Mouse (Mus musculus) spleen, embryonic (tissue): ENCODE results near the gene Fbxw9.
"Not testable (repeated sequence)": the region's sequence is repeated elsewhere in the genome, so short reads cannot be mapped to it uniquely, and the experiment has no call there.

ENCODE experiments used
- CTCF ChIA-PET: fragments of 350-600 bp; sonication (Branson Sonifier 250); formaldehyde crosslinking; loops from one replicate; lab custom pipeline; 2022; lab: Charles Lee

Gene Fbxw9

GRCm38 (mm10) chr8:85082169-85082568 lies 22.3 kb downstream of the Fbxw9 start:
- CTCF ChIA-PET: not testable (repeated sequence)

GRCm38 (mm10) chr8:85083108-85083813 lies 23.4 kb downstream of the Fbxw9 start, which contains the start of gene Man2b1:
Man2b1 (plus strand) TSS chr8:85083270.
- CTCF ChIA-PET: interaction anchor here (0.5 to 1.0 kb wide), 2 partner anchors 108 to 109 kb away, joined by 3 read pairs; no protein-coding TSS in a partner anchor

GRCm38 (mm10) chr8:85084633-85085032 lies 24.8 kb downstream of the Fbxw9 start:
- CTCF ChIA-PET: interaction anchor here (1.2 kb wide), 1 partner anchor 17 kb away, joined by 3 read pairs; the partner anchor contains the start of gene Gm5741

- CTCF ChIA-PET: interaction anchor here (0.6 to 1.2 kb wide), 3 partner anchors 33 to 1435 kb away, joined by 3 to 4 read pairs (median 4); no protein-coding TSS in a partner anchor
Observed at GRCm38 (mm10) chr8:85086238-85086637, 26.4 kb downstream of the Fbxw9 start.

DNA sequence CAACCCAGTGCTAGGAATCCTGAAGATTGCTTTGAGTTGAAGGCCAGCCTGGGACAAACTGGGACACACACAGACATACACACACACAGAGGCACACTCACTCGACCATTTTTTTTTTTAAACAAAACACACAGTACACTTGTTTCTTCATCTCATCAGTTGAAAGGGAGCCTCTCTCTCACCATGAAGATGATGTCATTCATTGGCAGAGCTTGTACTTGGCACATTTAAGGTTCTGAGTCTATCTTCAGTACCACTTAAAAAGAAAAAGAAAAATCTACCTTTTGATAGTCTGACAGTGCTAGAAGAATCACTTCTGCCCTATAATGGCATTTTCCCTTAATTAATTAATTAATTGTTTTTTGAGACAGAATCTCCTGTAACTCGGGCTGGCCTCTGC lies 28.9 kb downstream of the Fbxw9 start:
- CTCF ChIA-PET: interaction anchor here (1.0 kb wide), 1 partner anchor 17 kb away, joined by 3 read pairs; no protein-coding TSS in a partner anchor

DNA sequence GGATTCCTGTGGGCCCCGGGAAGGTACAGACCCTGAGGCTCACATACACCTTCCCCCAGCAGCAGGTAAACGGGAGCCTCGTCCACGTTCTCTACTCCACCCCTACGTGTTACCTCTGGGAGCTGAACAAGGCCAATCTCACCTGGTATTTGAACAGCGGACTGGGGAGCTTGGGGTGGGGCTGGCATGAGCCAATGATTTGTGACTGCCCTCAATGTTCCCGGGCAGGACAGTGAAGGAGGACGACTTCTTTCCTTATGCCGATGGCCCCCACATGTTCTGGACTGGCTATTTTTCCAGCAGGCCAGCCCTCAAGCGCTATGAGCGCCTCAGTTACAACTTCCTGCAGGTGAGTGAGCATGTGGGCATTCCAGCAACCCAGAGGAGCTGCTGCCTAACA lies 31.0 kb downstream of the Fbxw9 start:
- CTCF ChIA-PET: no interaction called here

DNA sequence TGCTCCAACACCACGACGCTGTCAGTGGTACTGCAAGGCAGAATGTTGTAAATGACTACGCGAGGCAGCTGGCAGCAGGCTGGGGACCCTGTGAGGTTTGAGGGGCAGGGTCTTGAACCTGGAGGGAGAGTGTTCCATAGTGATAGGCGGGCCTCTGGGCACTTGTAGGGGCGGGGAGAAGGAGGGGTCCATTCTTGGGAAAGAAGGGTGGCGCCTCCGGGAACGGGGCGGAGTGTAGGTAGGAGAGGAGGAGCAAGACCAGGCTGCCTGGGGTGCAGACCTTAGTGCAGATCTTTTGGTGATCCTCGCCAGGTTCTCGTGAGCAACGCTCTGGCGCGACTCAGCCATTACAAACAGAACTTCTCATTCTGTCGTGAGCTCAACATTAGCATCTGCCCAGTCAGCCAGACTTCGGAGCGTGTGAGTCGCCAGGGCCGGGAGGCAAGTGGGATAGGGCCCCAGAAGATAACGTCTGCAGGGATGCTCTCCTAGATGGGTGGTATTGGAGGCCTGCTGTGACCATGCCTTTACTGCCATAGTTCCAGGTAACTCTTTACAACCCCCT lies 31.8 kb downstream of the Fbxw9 start:
- CTCF ChIA-PET: no interaction called here

DNA sequence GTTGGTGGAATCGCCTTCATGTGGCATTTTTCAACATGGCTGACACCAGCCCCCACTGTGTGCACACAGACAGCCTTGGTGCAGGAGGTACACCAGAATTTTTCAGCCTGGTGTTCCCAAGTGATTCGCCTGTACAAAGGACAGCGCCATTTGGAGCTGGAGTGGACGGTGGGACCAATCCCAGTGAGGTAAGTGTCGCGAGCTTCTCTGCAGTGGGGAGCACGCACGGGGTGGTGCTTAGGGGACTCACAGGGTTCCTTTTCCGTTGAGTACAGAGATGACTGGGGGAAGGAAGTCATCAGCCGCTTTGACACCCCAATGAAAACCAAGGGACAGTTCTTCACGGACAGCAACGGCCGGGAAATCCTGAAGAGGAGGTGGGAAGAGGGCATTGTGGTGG lies 35.2 kb downstream of the Fbxw9 start:
- CTCF ChIA-PET: no interaction called here

GRCm38 (mm10) chr8:85095566-85095965 lies 35.7 kb downstream of the Fbxw9 start:
- CTCF ChIA-PET: no interaction called here

GRCm38 (mm10) chr8:85096196-85096595 lies 36.3 kb downstream of the Fbxw9 start:
- CTCF ChIA-PET: no interaction called here

- CTCF ChIA-PET: no interaction called here
Observed at GRCm38 (mm10) chr8:85096850-85097249, 37.0 kb downstream of the Fbxw9 start.

DNA sequence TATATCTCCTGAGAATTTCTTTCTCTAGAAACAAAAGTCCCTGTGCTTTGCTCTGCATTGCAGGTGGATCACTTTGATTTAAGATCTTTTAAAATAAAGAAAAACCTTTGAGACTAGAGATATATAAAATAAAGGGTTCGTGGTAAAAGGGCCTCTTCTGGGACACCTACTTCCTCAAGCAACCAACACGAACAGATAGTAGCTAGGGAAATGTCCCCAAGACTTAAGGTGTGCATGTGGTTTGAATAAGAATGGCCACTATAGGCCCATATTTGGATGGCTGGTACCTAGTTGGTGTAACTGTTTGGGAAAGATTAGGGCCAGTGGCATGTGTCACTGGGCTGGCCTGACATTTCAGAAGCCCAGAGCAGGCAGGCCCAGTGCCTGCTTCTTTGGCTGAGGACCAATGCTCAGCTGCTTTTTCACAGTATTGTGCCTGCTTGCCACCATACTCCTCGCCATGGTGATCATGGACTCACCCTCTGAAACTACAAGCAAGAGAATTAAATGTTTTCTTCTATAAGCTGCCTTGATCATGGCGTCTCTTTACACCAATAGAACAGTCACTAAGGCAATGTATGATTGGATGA lies 40.3 kb downstream of the Fbxw9 start:
- CTCF ChIA-PET: no interaction called here

DNA sequence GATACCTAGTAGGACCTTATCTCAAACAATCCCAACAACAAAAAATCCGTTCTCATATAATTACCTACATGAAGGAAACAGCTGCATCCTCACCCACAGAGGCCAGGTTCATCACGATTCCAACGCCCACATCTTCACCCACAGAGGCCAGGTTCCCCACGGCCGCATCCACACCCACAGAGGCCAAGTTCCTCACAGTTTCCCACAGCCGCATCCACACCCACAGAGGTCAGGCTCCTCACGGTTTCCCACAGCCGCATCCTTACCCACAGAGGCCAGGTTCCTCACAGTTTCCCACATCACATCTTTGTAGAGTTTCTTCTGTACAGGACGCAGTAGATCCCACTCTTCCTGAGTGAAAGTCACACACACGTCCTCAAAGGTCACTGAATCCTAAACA lies 53.4 kb downstream of the Fbxw9 start:
- CTCF ChIA-PET: no interaction called here

DNA sequence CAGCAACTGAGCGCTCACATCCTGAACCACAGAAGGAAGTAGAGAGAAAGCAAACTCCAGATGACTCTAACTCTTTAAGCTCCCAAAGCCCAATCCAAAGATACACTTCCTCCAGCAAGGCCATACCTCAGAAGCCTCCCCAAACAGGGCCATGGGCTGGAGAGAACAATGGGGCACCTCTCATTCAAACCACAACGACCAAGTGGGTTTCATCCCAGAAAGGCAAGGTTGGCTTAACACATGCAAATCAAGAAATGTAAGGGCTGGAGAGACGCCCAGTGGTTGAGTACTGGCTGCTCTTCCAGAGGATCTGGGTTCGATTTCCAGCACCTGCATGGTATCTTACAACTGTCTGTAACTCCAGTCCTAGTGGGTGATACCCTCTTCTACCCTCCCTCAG lies 55.6 kb downstream of the Fbxw9 start:
- CTCF ChIA-PET: no interaction called here
